ENCODE assay signal across 7 mouse cellular contexts in genomic region chr11:18750911-18751841, GRCm38 (mm10).
DNase-seq lines count a peak whose midpoint lies in the region; ATAC-seq lines count a peak whose summit lies in the region.

No protein-coding gene starts in this region.

- peaks cover 27% of the 10 kb centered on the region; the same call in 1 of the 2 replicates for H3K27me3 ChIP-seq in forebrain, embryonic 13.5 days

- peak; percentile 79 for ATAC-seq in forebrain, embryonic 13.5 days

- no peaks in the 10 kb centered on the region for H3K36me3 ChIP-seq in forebrain, embryonic 13.5 days (ENCODE audit: poor library complexity, severe bottlenecking)

- peak overlapping the region; percentile 49 for H3K27ac ChIP-seq in forebrain, embryonic 13.5 days

- peaks cover 72% of the 10 kb centered on the region for H3K4me1 ChIP-seq in forebrain, embryonic 13.5 days

- 7% methylated on average over 20 of the region's 20 CpGs for WGBS in forebrain, embryonic 13.5 days

- DNase-seq in Muller cell, postnatal 12 days (ENCODE audit: inconsistent ontology term): peak; percentile 50
- DNase-seq in brain, adult 2 months (ENCODE audit: low read depth, low spot score): peak; percentile 79
- peak; percentile 14 for DNase-seq in lung, postnatal 14 days
- DNase-seq in right cerebral cortex, adult 18-20 months: no peak
- DNase-seq in gastrocnemius, postnatal 14 days: no peak
- no peak for DNase-seq in spleen, adult 12 weeks (ENCODE audit: low spot score)

- H3K4me2 ChIP-seq in forebrain, embryonic 13.5 days: peak overlapping the region; percentile 60

- no peak overlapping the region for H3K9ac ChIP-seq in forebrain, embryonic 13.5 days

- intact Hi-C loops in gastrocnemius, postnatal 14 days (cut with DNase I; ENCODE audit: low total_unique reads): no loop called here

- H3K9me3 ChIP-seq in forebrain, embryonic 13.5 days (replicated peaks): no peaks in the 10 kb centered on the region

- H3K4me3 ChIP-seq in forebrain, embryonic 13.5 days: peak overlapping the region; percentile 29

Comparison
In these comparisons a context has a peak if more than half of its experiments do, and no peak if none do; other contexts are left out.
1. DNase-seq: peak in Muller cell, postnatal 12 days (single experiment), brain, adult 2 months (single experiment) and lung, postnatal 14 days (single experiment); none in right cerebral cortex, adult 18-20 months (single experiment), gastrocnemius, postnatal 14 days (single experiment) and spleen, adult 12 weeks (single experiment).